Mouse (Mus musculus) lung, embryonic 16.5 days (tissue): ENCODE results near the gene Vsig2. TPM values are rescaled to one million over a fixed set of nuclear protein-coding genes. Genes with fewer than 3 reads are reported as not detected.

Source experiments
- ATAC-seq: fragments of 200-750 bp; cut with Nextera tagmentation; 2 replicates; pipeline ENCODE4 v1.8.0; 2017; ENCODE audit warnings: low read depth, mild to moderate bottlenecking, moderate library complexity
- H3K27ac ChIP-seq: fragments of 300-500 bp; sonication (generic); 2 replicates; pipeline ENCODE4 v1.5.1; 2014; ENCODE audit warnings: mild to moderate bottlenecking, control low read depth, low read length
- H3K27me3 ChIP-seq: fragments of 300-500 bp; sonication (generic); 2 replicates; pipeline ENCODE4 v1.6.1; 2014; ENCODE audit warnings: low read depth, low read length, mixed read lengths; ENCODE audit not compliant: control insufficient read depth, insufficient read depth
- H3K36me3 ChIP-seq: fragments of 300-500 bp; sonication (generic); 2 replicates; pipeline ENCODE4 v1.6.1; 2014; ENCODE audit warnings: low read length; ENCODE audit not compliant: control insufficient read depth, insufficient read depth
- H3K4me1 ChIP-seq: fragments of 300-500 bp; sonication (generic); replicated peaks from 2 replicates; pipeline ENCODE4 v1.6.1; 2014; ENCODE audit warnings: low read length, mixed read lengths; ENCODE audit not compliant: control insufficient read depth, insufficient read depth
- H3K4me2 ChIP-seq: fragments of 300-500 bp; sonication (generic); 2 replicates; pipeline ENCODE4 v1.6.1; 2014; ENCODE audit warnings: low read depth, low read length, control low read depth
- H3K4me3 ChIP-seq: fragments of 300-500 bp; sonication (generic); 2 replicates; pipeline ENCODE4 v1.5.1; 2014; ENCODE audit warnings: mild to moderate bottlenecking, low read length, control low read depth
- H3K9ac ChIP-seq: fragments of 300-500 bp; sonication (generic); 2 replicates; pipeline ENCODE4 v1.6.1; 2014; ENCODE audit warnings: low read length, control low read depth
- H3K9me3 ChIP-seq: fragments of 300-500 bp; sonication (generic); 2 replicates; pipeline ENCODE4 v1.6.1; 2016; ENCODE audit warnings: low read length; ENCODE audit not compliant: control insufficient read depth
- WGBS: fragments of 180-500 bp; shearing (Covaris S2); extraction: QIAGEN DNeasy Blood & Tissue Kit; methylation state at CpG from one replicate; pipeline ENCODE4 v1.1.7; 2014; 5-methylcytosine and 5-hydroxymethylcytosine counted together
- polyA plus RNA-seq: library from polyadenylated mRNA; unstranded; fragments of >200 nt; fragmentation: Nextera tagmentation; extraction: Ambion mirVana; gene quantifications from 2 replicates; pipeline ENCODE4 v1.2.1, GENCODE M21; 2015

Gene Vsig2
- polyA plus RNA-seq, 1 experiment from 2014 or later: 40.2 TPM

GRCm38 (mm10) chr9:37554279-37554678 lies 15.2 kb downstream of the Vsig2 start:
- Histone ChIP-seq H3K36me3 (no peaks in the 10 kb centered on the region), H3K9me3 (no peaks in the 10 kb centered on the region), H3K4me1 (peaks cover 13% of the 10 kb centered on the region), H3K4me3 (no peak overlapping the region), H3K27ac (no peak overlapping the region), H3K27me3 (no peaks in the 10 kb centered on the region; the same call in 1 of the 2 replicates), H3K9ac (no peak overlapping the region), H3K4me2 (no peak overlapping the region)
- no peak for ATAC-seq
- 87% methylated on average over 1 of the region's 1 CpGs for WGBS

GRCm38 (mm10) chr9:37554838-37555748 lies 16.0 kb downstream of the Vsig2 start, which contains the start of gene Siae:
Gene Siae (plus strand): TSS chr9:37555698.
- Histone ChIP-seq H3K9ac (no peak within 1 kb of the TSS), H3K4me2 (no peak within 1 kb of the TSS), H3K36me3 (no peaks in the 10 kb centered on the region), H3K4me3 (no peak within 1 kb of the TSS), H3K4me1 (peaks cover 13% of the 10 kb centered on the region), H3K9me3 (no peaks in the 10 kb centered on the region), H3K27me3 (no peaks in the 10 kb centered on the region; the same call in 1 of the 2 replicates), H3K27ac (no peak within 1 kb of the TSS)
- 23% methylated on average over 7 of the region's 7 CpGs for WGBS
- no peak for ATAC-seq

- Histone ChIP-seq H3K4me3 (no peak overlapping the region), H3K4me1 (peaks cover 13% of the 10 kb centered on the region), H3K9ac (no peak overlapping the region), H3K9me3 (no peaks in the 10 kb centered on the region), H3K27me3 (no peaks in the 10 kb centered on the region; the same call in 1 of the 2 replicates), H3K4me2 (no peak overlapping the region), H3K27ac (no peak overlapping the region), H3K36me3 (no peaks in the 10 kb centered on the region)
- ATAC-seq: no peak
- WGBS: 67% methylated on average over 3 of the region's 3 CpGs
Measured at GRCm38 (mm10) chr9:37556366-37556765, 17.3 kb downstream of the Vsig2 start.

- H3K27me3 ChIP-seq: no peaks in the 10 kb centered on the region
- no peak overlapping the region for H3K4me3 ChIP-seq
- H3K36me3 ChIP-seq: no peaks in the 10 kb centered on the region
- no peak overlapping the region for H3K4me2 ChIP-seq
- WGBS: 90% methylated on average over 2 of the region's 2 CpGs
- H3K9ac ChIP-seq: no peak overlapping the region
- no peak overlapping the region for H3K27ac ChIP-seq
- ATAC-seq: no peak
- no peaks in the 10 kb centered on the region for H3K9me3 ChIP-seq
- H3K4me1 ChIP-seq: no peaks in the 10 kb centered on the region; the same call in 1 of the 2 replicates
Measured at GRCm38 (mm10) chr9:37560617-37561016, 21.6 kb downstream of the Vsig2 start.

GRCm38 (mm10) chr9:37563805-37564204 lies 24.8 kb downstream of the Vsig2 start:
- peaks cover 14% of the 10 kb centered on the region for H3K4me1 ChIP-seq

GRCm38 (mm10) chr9:37567019-37567418 lies 28.0 kb downstream of the Vsig2 start:
- H3K4me2 ChIP-seq: no peak overlapping the region
- no peaks in the 10 kb centered on the region for H3K27me3 ChIP-seq
- 93% methylated on average over 2 of the region's 2 CpGs for WGBS
- H3K36me3 ChIP-seq: no peaks in the 10 kb centered on the region
- H3K27ac ChIP-seq: no peak overlapping the region
- no peak overlapping the region for H3K9ac ChIP-seq
- no peaks in the 10 kb centered on the region for H3K9me3 ChIP-seq
- ATAC-seq: no peak
- peaks cover 20% of the 10 kb centered on the region for H3K4me1 ChIP-seq
- no peak overlapping the region for H3K4me3 ChIP-seq

More at GRCm38 (mm10) chr9:37563805-37564204, 24.8 kb downstream of the Vsig2 start:
- H3K36me3 ChIP-seq: no peaks in the 10 kb centered on the region
- no peak overlapping the region for H3K27ac ChIP-seq
- ATAC-seq: no peak
- no peak overlapping the region for H3K4me3 ChIP-seq
- H3K9me3 ChIP-seq: no peaks in the 10 kb centered on the region
- no peak overlapping the region for H3K4me2 ChIP-seq
- WGBS: 47% methylated on average over 1 of the region's 1 CpGs
- H3K27me3 ChIP-seq: no peaks in the 10 kb centered on the region
- H3K9ac ChIP-seq: no peak overlapping the region

- Histone ChIP-seq H3K36me3 (no peaks in the 10 kb centered on the region), H3K4me1 (peaks cover 20% of the 10 kb centered on the region), H3K27ac (peak overlapping the region; percentile 45; the same call in 1 of the 2 replicates), H3K9ac (no peak overlapping the region), H3K27me3 (no peaks in the 10 kb centered on the region), H3K9me3 (no peaks in the 10 kb centered on the region), H3K4me2 (peak overlapping the region; percentile 39), H3K4me3 (no peak overlapping the region)
- 43% methylated on average over 5 of the region's 5 CpGs for WGBS
- no peak for ATAC-seq
Measured at GRCm38 (mm10) chr9:37567454-37567853, 28.4 kb downstream of the Vsig2 start.

GRCm38 (mm10) chr9:37567892-37568604 lies 29.0 kb downstream of the Vsig2 start:
- no peaks in the 10 kb centered on the region for H3K9me3 ChIP-seq
- no peaks in the 10 kb centered on the region for H3K36me3 ChIP-seq
- peak; percentile 81 for ATAC-seq
- peak overlapping the region; percentile 45 for H3K27ac ChIP-seq
- 21% methylated on average over 15 of the region's 15 CpGs for WGBS
- peaks cover 20% of the 10 kb centered on the region for H3K4me1 ChIP-seq
- H3K4me2 ChIP-seq: peak overlapping the region; percentile 39
- H3K4me3 ChIP-seq: peak overlapping the region; percentile 23; the same call in 1 of the 2 replicates
- peak overlapping the region; percentile 29 for H3K9ac ChIP-seq
- H3K27me3 ChIP-seq: no peaks in the 10 kb centered on the region
